Mouse (Mus musculus): ENCODE measurements at regions not wholly inside any gene's neighbourhood (a gene's known extent, or its start where the extent isn't known, plus 50 kb on each side); places are given as distances from the start of the nearest gene placed in this dataset.

GRCm38 (mm10) chr3:39571444-39572237 lies 684.9 kb downstream of the Fat4 start:
- DNase-seq (ENCODE audit: extremely low read depth, low read depth), result no peak

GRCm38 (mm10) chr3:39575200-39575599 lies 688.5 kb downstream of the Fat4 start:
- no peak for DNase-seq (ENCODE audit: extremely low read depth, low read depth)

DNA sequence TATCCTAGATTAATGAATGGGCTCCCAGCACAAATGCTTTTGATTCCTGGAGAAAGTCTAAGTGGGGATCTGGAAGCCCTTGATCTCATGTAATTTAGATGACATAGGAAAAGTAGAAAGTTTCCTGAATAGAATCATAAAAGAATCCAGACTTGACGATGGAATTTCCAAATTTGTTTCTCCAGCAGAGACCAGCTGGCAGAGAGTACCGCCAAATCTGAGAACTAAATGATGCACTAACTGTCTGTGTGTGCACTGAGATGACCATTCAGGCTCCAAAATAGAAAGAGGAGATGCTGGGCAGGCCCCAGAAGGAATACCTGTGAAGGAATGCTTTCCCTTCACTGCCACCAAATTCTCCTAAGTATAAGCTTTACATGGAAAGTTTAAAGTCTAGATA lies 704.6 kb downstream of the Fat4 start:
- no peak for DNase-seq (ENCODE audit: extremely low read depth, low read depth)

- no peak for DNase-seq (ENCODE audit: extremely low read depth, low read depth)
Observed at GRCm38 (mm10) chr3:39592349-39593117, 705.8 kb downstream of the Fat4 start.

- no peak for DNase-seq (ENCODE audit: extremely low read depth, low read depth)
Observed at GRCm38 (mm10) chr3:39609937-39610336, 723.2 kb downstream of the Fat4 start.

- DNase-seq (ENCODE audit: extremely low read depth, low read depth), result no peak
Observed at GRCm38 (mm10) chr3:39612408-39612807, 725.7 kb downstream of the Fat4 start.

- DNase-seq (ENCODE audit: extremely low read depth, low read depth), result no peak
Observed at GRCm38 (mm10) chr3:39637924-39638323, 751.2 kb downstream of the Fat4 start.

DNA sequence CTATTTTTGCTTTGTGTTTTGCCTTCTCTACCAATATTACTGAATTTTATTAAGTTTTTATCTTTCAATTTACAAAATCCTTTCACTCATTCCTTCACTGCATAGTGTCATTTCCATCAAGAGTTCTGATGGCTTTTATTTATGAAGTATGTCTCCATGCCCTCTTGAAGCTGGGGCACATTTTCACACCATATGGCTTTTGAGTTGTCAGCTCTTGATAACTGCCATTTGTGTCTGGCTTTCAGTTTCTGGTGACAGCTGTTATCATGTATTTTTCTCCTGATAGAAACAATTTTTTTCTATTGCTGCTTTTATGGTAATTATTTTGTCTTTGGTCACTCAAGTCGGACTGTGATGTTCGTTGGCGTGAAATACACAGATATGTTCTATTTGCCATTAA lies 756.5 kb downstream of the Fat4 start:
- DNase-seq (ENCODE audit: extremely low read depth, low read depth), result no peak

GRCm38 (mm10) chr3:39666817-39667216 lies 780.1 kb downstream of the Fat4 start:
- DNase-seq (ENCODE audit: extremely low read depth, low read depth), result no peak

GRCm38 (mm10) chr3:39669145-39669544 lies 782.4 kb downstream of the Fat4 start:
- DNase-seq (ENCODE audit: extremely low read depth, low read depth), result no peak

GRCm38 (mm10) chr3:39673997-39674396 lies 787.3 kb downstream of the Fat4 start:
- no peak for DNase-seq (ENCODE audit: extremely low read depth, low read depth)

DNA sequence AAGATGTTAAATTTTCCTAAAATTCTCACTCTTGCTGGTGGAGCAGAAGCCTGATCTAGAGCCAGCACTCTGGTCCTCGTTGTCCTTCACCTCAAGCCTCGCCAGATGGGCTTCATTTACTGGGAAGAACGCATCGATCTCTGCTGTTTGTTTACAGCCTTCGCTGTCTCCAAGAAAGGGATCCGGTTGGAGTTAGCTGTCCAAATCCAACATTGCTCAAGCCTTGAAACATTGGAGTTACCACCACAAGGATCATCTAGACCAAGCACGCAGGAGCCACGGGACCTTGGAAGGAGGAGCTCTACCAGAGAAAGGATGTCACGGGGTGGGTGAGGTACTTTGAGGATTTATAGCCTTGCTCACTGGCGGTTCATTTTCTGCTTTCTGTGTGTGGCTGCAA lies 788.2 kb downstream of the Fat4 start:
- no peak for DNase-seq (ENCODE audit: extremely low read depth, low read depth)

DNA sequence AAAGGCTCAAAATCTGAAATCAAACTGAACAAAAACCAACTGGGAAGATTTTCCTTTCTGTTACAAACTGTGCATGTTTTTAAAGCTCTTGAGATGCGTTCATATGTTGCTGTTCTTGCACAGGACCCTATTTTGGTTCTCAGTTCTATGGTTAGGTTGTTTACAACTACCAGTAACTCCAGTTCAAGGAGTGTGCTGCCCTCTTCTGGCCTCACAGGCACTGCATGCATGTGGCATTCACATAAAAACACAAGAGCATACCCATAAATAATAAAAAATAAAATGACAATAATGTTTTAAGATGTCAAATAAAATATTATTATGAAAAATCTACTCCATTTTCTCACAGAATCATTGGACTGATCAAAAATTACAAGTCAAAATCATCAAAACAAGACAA lies 818.9 kb downstream of the Fat4 start:
- DNase-seq (ENCODE audit: extremely low read depth, low read depth), result no peak

GRCm38 (mm10) chr3:39712795-39713709 lies 818.0 kb upstream of the Intu start:
- DNase-seq (ENCODE audit: extremely low read depth, low read depth), result no peak

- no peak for DNase-seq (ENCODE audit: extremely low read depth, low read depth)
Observed at GRCm38 (mm10) chr3:39714056-39714592, 817.0 kb upstream of the Intu start.

DNA sequence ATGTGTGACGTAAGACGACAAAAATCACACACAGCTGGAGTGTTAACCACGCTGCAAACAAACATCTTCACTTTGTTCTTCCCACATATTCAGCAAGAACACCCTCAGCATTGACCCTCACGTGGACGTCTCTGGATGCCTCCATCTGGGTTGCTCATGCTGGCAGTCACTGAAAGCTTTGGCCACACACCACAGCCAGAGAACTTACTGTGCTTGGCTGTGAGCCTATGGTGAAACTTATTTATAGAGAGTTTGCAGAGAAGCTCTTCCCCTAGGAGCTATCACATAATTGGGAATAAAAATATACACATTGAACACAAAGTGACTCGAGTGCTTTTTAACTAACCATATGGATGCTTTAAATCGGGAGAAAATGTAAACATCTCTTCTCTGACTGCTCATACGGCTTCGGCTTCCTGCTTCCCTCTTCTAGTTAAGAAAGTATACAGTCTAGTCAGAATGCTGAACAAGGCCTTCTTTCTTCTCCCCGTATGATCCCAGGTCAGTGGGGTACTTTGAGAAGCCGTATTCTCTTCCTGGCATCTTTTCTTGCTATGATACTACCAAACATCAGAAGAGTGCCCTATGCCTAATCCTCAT lies 812.0 kb upstream of the Intu start:
- no peak for DNase-seq (ENCODE audit: extremely low read depth, low read depth)

- no peak for DNase-seq (ENCODE audit: extremely low read depth, low read depth)
Observed at GRCm38 (mm10) chr3:39725755-39726154, 805.3 kb upstream of the Intu start.

GRCm38 (mm10) chr3:39736639-39737038 lies 794.4 kb upstream of the Intu start:
- DNase-seq (ENCODE audit: extremely low read depth, low read depth), result no peak

- DNase-seq (ENCODE audit: extremely low read depth, low read depth), result no peak
Observed at GRCm38 (mm10) chr3:39745947-39746346, 785.1 kb upstream of the Intu start.

DNA sequence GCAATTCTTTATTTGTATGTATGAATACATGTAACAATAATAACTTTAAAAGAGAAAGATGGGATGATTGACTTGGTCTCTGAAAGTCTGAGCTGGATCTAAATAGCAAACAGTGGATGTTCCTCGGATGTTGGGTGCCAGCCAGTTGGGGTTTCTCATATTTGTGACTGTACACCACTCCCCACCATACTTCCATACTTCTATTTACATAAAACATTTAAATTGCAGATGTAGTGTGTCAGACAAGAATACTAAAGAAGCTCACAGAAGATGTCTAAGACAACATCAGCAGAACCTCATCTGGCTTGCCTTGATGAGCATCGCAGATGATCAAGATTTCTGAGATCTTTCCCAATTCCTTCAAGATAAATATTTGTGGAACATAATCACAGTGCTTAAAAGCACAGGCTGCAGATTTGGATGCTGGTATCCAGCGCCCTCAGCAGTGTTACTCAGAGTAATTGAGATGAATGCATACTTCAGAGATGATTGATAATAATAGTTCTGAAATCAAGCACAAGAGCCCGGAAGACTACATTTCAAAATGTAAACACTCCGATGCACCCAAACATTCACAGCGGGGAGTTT lies 762.0 kb upstream of the Intu start:
- DNase-seq (ENCODE audit: extremely low read depth, low read depth), result no peak

Data from MEL-GATA-1-ER (cell line).